Mouse (Mus musculus): ENCODE measurements around the gene Stat5a. TPM values are rescaled to one million over a fixed set of nuclear protein-coding genes. Genes with fewer than 3 reads are reported as not detected.

Stat5a gene
- total RNA-seq, 2 experiments from 2014 or later, result 2.5 to 2.6 TPM

DNA sequence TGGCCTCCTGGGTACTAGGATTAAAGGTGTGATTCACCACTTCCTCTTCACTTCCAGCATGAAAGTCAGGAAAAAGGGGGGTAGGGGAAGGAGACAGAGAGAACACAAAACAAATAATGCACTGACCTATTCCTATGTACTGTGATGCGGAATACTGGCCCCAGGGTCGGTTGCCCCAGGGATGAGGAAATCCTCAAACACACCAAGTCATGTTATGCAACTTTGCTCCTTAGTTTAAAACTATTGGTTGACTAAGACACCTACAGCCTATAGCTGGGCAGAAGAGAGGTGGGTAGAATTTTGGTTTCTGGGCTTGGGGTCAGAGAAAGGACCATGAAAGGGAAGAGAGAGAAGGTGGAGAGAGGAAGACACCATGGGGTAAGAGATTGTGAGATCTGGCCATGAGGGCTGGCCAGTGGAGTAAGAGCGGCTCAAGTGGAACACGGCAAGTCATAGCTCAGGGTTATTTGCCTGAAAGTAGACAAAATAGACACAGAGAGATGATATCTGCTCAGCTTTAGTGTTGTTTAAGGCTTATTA, 57.4 kb downstream of the Stat5a start:
- no peak for DNase-seq (ENCODE audit: low spot score in 2 of 2)
- intact Hi-C loops (cut with DNase I), result no loop called here

DNA sequence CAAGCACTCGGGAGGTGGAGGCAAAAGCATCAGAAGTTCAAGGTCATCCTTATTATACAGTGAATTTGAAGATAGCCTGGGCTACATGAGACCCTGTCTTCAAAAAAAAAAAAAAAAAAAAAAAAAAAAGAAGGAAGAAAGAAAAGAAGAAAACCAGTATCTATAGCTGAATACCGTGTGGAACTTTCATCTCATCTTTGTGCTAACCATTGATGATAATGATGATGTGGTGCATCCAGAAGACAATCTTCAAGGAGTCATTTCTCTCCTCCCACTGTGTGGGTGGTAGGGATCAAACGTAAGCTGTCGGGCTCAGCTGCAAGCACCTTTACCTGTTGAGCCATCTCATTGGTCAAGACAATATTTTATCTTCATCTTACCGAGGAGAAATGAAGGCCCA, 58.9 kb downstream of the Stat5a start:
- intact Hi-C loops (cut with DNase I), result no loop called here
- DNase-seq (ENCODE audit: low spot score in 2 of 2), result no peak

DNA sequence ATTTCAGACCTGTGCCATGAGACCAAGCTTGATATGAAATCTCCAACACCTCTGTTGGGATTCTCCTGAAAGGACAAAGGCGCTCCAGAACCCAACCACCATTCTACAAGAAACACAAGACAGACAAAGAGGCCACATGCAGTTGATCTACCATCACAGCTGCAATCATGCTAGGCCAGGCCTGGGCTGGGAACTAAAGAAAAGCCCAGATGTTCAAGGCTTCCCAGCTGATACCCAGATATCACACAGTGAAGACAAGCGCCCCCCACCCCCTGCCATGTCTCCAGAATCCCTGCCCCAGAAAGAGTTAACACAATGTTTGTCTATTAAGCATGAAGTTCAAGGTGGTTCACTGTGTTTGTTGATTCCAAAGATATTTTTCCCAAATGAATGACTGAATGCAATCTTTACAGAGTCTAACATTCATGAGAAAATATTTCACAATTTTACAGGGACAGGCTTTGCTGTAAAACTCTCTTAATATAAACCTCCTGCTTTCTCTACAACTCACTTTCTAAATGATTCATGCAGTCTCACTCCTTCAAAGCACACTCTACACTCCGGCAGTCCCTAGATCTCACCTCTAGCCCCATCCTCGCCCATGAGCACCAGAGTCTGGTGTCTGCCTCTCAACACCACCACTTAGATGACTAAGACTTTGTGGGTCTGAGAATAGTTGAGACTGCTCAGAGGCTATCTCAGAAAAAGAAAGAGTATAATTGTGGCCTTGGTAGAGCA, 61.9 kb downstream of the Stat5a start:
- intact Hi-C loops (cut with DNase I), result no loop called here
- DNase-seq (ENCODE audit: low spot score in 2 of 2), result no peak

DNA sequence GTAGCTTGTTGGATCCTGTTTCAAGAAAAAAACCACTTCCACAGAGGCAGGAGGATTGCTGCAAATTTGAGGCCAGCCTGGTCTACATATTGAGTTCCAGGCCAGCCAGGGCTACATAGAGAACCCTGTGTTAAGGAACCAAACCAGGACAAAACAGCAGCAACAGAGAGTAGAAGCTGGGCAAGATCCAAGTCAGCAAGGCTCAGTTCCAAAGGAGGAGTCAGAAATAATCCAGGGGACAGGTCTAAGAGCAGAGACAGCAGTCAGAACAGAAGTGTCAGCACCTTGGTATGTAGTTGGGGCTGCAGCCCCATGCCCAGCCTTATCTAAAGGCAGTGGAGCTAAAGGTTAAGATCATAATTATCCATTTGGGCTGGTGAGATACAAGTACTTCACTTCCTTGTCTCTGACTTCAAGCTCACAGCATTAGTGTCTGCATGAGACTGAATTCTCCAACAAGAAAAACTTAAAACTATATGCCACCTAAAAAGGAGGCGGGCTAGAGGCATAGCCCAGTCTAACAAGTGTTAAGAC, 65.3 kb downstream of the Stat5a start:
- DNase-seq (ENCODE audit: low spot score in 2 of 2), result no peak
- intact Hi-C loops (cut with DNase I), result no loop called here

DNA sequence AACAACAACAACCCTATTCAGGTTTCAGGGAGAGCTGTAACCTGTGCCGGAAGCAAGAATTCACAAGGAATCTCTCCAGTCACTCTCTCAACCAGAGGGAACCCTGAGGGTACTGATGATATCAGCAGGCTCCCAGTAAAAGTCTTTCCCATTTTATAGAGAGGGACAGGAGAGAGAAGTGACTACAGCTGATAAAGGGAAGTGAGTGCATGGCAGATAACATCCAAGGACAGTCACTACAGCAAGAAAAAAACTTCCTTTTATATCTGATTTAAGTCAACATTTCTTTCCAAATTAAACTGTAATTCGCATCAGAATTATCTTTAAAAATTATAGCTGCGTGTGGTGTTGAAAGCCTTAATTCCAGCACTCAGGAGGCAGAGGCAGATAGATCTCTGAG, 68.2 kb downstream of the Stat5a start:
- intact Hi-C loops (cut with DNase I), result no loop called here
- no peak for DNase-seq (ENCODE audit: low spot score in 2 of 2)

DNA sequence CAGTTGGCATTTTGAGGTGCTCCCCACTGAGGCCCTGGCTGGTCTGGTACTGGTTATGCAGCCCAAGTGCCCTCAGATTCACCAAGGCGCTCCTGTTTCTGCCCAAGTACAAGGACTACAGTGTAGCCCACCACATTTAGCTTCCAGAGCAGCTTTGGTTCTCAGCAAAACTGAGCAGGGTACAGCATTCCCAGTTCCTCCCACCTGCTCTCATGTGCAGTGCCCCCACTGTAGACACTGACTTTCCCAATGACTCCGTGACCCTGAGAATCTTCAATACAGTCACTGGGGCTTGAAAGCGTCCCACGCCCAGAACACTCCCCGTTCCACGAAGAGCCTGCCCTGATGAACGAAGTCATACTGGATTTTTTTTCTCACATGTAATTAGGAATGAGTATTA, 71.5 kb downstream of the Stat5a start:
- no peak for DNase-seq (ENCODE audit: low spot score in 2 of 2)
- intact Hi-C loops (cut with DNase I), result no loop called here

DNA sequence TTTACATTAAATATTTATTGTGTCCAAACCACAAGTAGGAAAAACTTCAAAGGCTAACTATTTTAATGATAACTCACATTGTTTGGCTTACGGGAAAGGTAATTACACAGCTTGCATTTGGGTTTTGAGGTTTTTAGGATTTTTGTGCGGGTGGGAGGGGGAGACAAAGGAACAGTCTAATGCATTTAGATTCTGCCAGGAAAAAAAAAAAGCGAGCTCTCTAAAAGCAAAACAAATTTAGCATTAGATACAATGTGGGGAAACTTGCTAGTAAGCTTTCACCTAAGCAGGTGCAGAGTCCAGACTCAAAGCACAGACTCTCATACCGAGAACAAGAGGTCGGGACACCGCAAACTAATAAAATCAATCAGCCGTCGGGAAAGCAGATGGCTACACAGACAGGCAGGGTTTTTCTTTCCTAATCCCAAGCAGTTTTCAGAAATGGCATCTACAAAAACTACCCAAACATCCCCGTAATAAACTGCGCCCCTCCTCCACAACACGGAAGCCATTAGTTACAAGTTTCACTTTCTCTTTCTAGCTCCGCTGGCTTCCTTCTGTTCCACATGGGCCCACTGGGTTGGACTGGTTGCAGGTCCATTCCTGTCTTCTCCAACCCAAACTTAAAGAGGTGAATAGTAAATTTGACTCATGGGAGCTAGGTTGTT, 72.2 kb downstream of the Stat5a start:
- DNase-seq (ENCODE audit: low spot score in 2 of 2), result no peak
- intact Hi-C loops (cut with DNase I), result no loop called here

Other genes with a start within 250 kb of the Stat5a start
- 10 to 100 TPM; 23.9 to 25.4 TPM for gene Nkiras2, start 240.1 kb upstream of the Stat5a start, total RNA-seq (2021)
- 100 to 1,000 TPM; 239 to 244 TPM for gene Dnajc7, start 239.2 kb upstream of the Stat5a start, total RNA-seq (2021)
- gene Zfp385c, start 166.9 kb upstream of the Stat5a start, total RNA-seq (2021), result under 1 TPM; 0.19 to 0.33 TPM
- 1 to 10 TPM; 1.9 to 2.0 TPM for gene Dhx58, start 155.1 kb upstream of the Stat5a start, total RNA-seq (2021)
- gene Kat2a, start 146.9 kb upstream of the Stat5a start, total RNA-seq (2021), result 10 to 100 TPM; 63.2 to 64.1 TPM
- not detected for gene Hspb9, start 145.5 kb upstream of the Stat5a start, total RNA-seq (2021)
- 100 to 1,000 TPM; 159 to 161 TPM for gene Rab5c, start 121.1 kb upstream of the Stat5a start, total RNA-seq (2021)
- 10 to 100 TPM; 10.1 to 13.7 TPM for gene Kcnh4, start 99.4 kb upstream of the Stat5a start, total RNA-seq (2021)
- not detected for gene Hcrt, start 96.4 kb upstream of the Stat5a start, total RNA-seq (2021)
- gene Ghdc, start 88.4 kb upstream of the Stat5a start, total RNA-seq (2021), result 1 to 10 TPM; 5.3 to 6.5 TPM
- 10 to 100 TPM; 14.6 to 19.9 TPM for gene Stat5b, start 8.6 kb upstream of the Stat5a start, total RNA-seq (2021)
- gene Stat3, start 80.2 kb downstream of the Stat5a start, total RNA-seq (2021), result 10 to 100 TPM; 32.9 to 34.2 TPM
- 10 to 100 TPM; 19.8 to 23.2 TPM for gene Cavin1, start 111.5 kb downstream of the Stat5a start, total RNA-seq (2021)
- 100 to 1,000 TPM; 489 to 499 TPM for gene Atp6v0a1, start 150.1 kb downstream of the Stat5a start, total RNA-seq (2021)
- 10 to 100 TPM in 1 of 2 experiments, 1 to 10 TPM in 1; 7.3 to 11.9 TPM for gene Naglu, start 210.7 kb downstream of the Stat5a start, total RNA-seq (2021)
- gene Hsd17b1, start 219.1 kb downstream of the Stat5a start, total RNA-seq (2021), result 1 to 10 TPM in 1 of 2 experiments, under 1 TPM in 1; 0.42 to 1.1 TPM
- 10 to 100 TPM; 31.1 to 32.0 TPM for gene Coasy, start 223.2 kb downstream of the Stat5a start, total RNA-seq (2021)
- 10 to 100 TPM; 44.9 to 49.9 TPM for gene Mlx, start 227.9 kb downstream of the Stat5a start, total RNA-seq (2021)
- 1 to 10 TPM; 3.7 to 4.0 TPM for gene Psmc3ip, start 236.1 kb downstream of the Stat5a start, total RNA-seq (2021)